Mouse (Mus musculus) bone marrow macrophage, adult 2 months (primary cell): ENCODE measurements around the gene Mymx.

Source experiments
- CTCF ChIP-seq: IDR thresholded peaks from 2 replicates; pipeline ENCODE4 v1.5.1; 2012; ENCODE audit warnings: low read depth, mild to moderate bottlenecking, low read length, moderate library complexity
- POLR2A ChIP-seq: IDR thresholded peaks from 2 replicates; pipeline ENCODE4 v1.6.1; 2012; ENCODE audit warnings: mild to moderate bottlenecking, low read depth, low read length, borderline replicate concordance

DNA sequence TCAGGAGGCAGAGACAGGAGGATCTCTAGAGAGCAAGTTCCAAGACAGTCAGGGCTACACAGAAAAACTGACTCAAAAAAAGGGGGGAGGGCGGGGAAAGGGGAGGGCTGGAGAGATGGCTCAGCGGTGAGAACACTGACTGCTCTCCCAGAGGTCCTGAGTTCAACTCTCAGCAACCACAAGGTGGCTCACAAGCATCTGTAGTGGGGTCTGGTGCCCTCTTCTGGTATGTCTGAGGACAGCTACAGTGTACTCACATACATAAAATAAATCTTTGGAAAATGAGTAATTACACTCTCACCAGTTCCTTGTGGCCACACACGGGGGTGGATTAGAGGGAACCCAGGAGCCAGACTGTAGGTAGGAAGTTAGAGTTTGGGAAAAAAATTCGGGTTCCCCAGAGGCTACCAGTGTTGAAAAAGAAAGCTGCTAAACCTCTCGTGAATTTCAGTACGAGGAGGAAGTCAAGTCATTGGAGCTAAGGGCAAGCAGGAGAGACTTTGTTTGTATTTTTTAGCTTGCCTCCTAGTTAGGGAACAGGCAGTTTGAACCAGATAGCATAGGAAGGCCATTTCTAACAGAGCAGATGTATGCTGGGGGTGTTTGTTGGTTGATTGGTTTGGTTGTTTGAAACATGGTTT lies 19.1 kb downstream of the Mymx start:
- no peak for TF ChIP-seq POLR2A
- TF ChIP-seq CTCF = peak; percentile 91
